Mouse (Mus musculus): ENCODE results near the gene Akap7. TPM values are rescaled to one million over a fixed set of nuclear protein-coding genes. Genes with fewer than 3 reads are reported as not detected.
"Not testable (repeated sequence)": the region's sequence is repeated elsewhere in the genome, so short reads cannot be mapped to it uniquely, and the experiment has no call there.

Gene Akap7
- polyA plus RNA-seq, 1 experiment from 2014 or later = 18.5 TPM

- H3K9me3 ChIP-seq (replicated peaks) = no peaks in the 10 kb centered on the region
- H3K36me3 ChIP-seq = no peaks in the 10 kb centered on the region
- H3K4me1 ChIP-seq = peaks cover 16% of the 10 kb centered on the region
- H3K4me3 ChIP-seq = no peak overlapping the region
- no peak overlapping the region for H3K27ac ChIP-seq
- DNase-seq (ENCODE audit: low spot score) = no peak
- 78% methylated on average over 9 of the region's 9 CpGs for WGBS
- H3K27me3 ChIP-seq (ENCODE audit: low read depth, poor library complexity, severe bottlenecking) = peaks cover 20% of the 10 kb centered on the region; the same call in 1 of the 2 replicates
Observed at GRCm38 (mm10) chr10:25198048-25198447, 109.6 kb downstream of the Akap7 start.

- no peak overlapping the region for H3K4me3 ChIP-seq
- no peaks in the 10 kb centered on the region for H3K36me3 ChIP-seq
- H3K27me3 ChIP-seq (ENCODE audit: low read depth, poor library complexity, severe bottlenecking) = no peaks in the 10 kb centered on the region
- H3K4me1 ChIP-seq = no peaks in the 10 kb centered on the region
- no peaks in the 10 kb centered on the region for H3K9me3 ChIP-seq (replicated peaks)
- DNase-seq (ENCODE audit: low spot score) = no peak
- 84% methylated on average over 5 of the region's 5 CpGs for WGBS
- no peak overlapping the region for H3K27ac ChIP-seq
Observed at GRCm38 (mm10) chr10:25192180-25193073, 115.2 kb downstream of the Akap7 start.

- Histone ChIP-seq H3K27ac (no peak overlapping the region), H3K9me3 (replicated peaks) (no peaks in the 10 kb centered on the region), H3K4me3 (no peak overlapping the region), H3K36me3 (no peaks in the 10 kb centered on the region), H3K27me3 (ENCODE audit: low read depth, poor library complexity, severe bottlenecking) (no peaks in the 10 kb centered on the region), H3K4me1 (no peaks in the 10 kb centered on the region)
- 96% methylated on average over 4 of the region's 4 CpGs for WGBS
- no peak for DNase-seq (ENCODE audit: low spot score)
Observed at GRCm38 (mm10) chr10:25191166-25191565, 116.5 kb downstream of the Akap7 start.

- H3K4me3 ChIP-seq; H3K27ac ChIP-seq; H3K36me3 ChIP-seq; H3K9me3 ChIP-seq (replicated peaks); DNase-seq (ENCODE audit: low spot score); H3K27me3 ChIP-seq (ENCODE audit: low read depth, poor library complexity, severe bottlenecking); H3K4me1 ChIP-seq: not testable (repeated sequence)
- WGBS = 63% methylated on average over 9 of the region's 9 CpGs
Observed at GRCm38 (mm10) chr10:25186240-25186639, 121.4 kb downstream of the Akap7 start.

- 97% methylated on average over 4 of the region's 4 CpGs for WGBS
- no peaks in the 10 kb centered on the region for H3K4me1 ChIP-seq
Observed at GRCm38 (mm10) chr10:25185691-25186090, 122.0 kb downstream of the Akap7 start.

GRCm38 (mm10) chr10:25184819-25185603 lies 122.7 kb downstream of the Akap7 start:
- DNase-seq (ENCODE audit: low spot score) = no peak
- no peak overlapping the region for H3K4me3 ChIP-seq
- H3K36me3 ChIP-seq = no peaks in the 10 kb centered on the region
- H3K27ac ChIP-seq = no peak overlapping the region
- H3K9me3 ChIP-seq (replicated peaks) = no peaks in the 10 kb centered on the region
- no peaks in the 10 kb centered on the region for H3K4me1 ChIP-seq
- 86% methylated on average over 10 of the region's 10 CpGs for WGBS
- H3K27me3 ChIP-seq (ENCODE audit: low read depth, poor library complexity, severe bottlenecking) = no peaks in the 10 kb centered on the region

More at GRCm38 (mm10) chr10:25185691-25186090, 122.0 kb downstream of the Akap7 start:
- DNase-seq (ENCODE audit: low spot score) = no peak
- H3K36me3 ChIP-seq = no peaks in the 10 kb centered on the region
- no peaks in the 10 kb centered on the region for H3K9me3 ChIP-seq (replicated peaks)
- H3K27me3 ChIP-seq (ENCODE audit: low read depth, poor library complexity, severe bottlenecking) = no peaks in the 10 kb centered on the region
- H3K27ac ChIP-seq = no peak overlapping the region
- H3K4me3 ChIP-seq = no peak overlapping the region

- no peaks in the 10 kb centered on the region for H3K4me1 ChIP-seq
- no peak overlapping the region for H3K27ac ChIP-seq
- H3K9me3 ChIP-seq (replicated peaks) = no peaks in the 10 kb centered on the region
- DNase-seq (ENCODE audit: low spot score) = no peak
- H3K36me3 ChIP-seq = no peaks in the 10 kb centered on the region
- no peak overlapping the region for H3K4me3 ChIP-seq
- WGBS = 95% methylated on average over 6 of the region's 6 CpGs
- H3K27me3 ChIP-seq (ENCODE audit: low read depth, poor library complexity, severe bottlenecking) = no peaks in the 10 kb centered on the region
Observed at GRCm38 (mm10) chr10:25183271-25183670, 124.4 kb downstream of the Akap7 start.

- no peak overlapping the region for H3K4me3 ChIP-seq
- 88% methylated on average over 4 of the region's 4 CpGs for WGBS
- no peaks in the 10 kb centered on the region for H3K4me1 ChIP-seq
- H3K9me3 ChIP-seq (replicated peaks) = no peaks in the 10 kb centered on the region
- no peak overlapping the region for H3K27ac ChIP-seq
- H3K27me3 ChIP-seq (ENCODE audit: low read depth, poor library complexity, severe bottlenecking) = no peaks in the 10 kb centered on the region
- no peak for DNase-seq (ENCODE audit: low spot score)
- no peaks in the 10 kb centered on the region for H3K36me3 ChIP-seq
Observed at GRCm38 (mm10) chr10:25179030-25179429, 128.6 kb downstream of the Akap7 start.

GRCm38 (mm10) chr10:25177270-25177669 lies 130.4 kb downstream of the Akap7 start:
- Histone ChIP-seq H3K4me3 (no peak overlapping the region), H3K27ac (no peak overlapping the region), H3K9me3 (replicated peaks) (no peaks in the 10 kb centered on the region), H3K36me3 (no peaks in the 10 kb centered on the region), H3K4me1 (no peaks in the 10 kb centered on the region), H3K27me3 (ENCODE audit: low read depth, poor library complexity, severe bottlenecking) (no peaks in the 10 kb centered on the region)
- 90% methylated on average over 5 of the region's 5 CpGs for WGBS
- DNase-seq (ENCODE audit: low spot score) = no peak

- WGBS = 80% methylated on average over 2 of the region's 2 CpGs
Observed at GRCm38 (mm10) chr10:25174872-25175271, 132.8 kb downstream of the Akap7 start.

GRCm38 (mm10) chr10:25167365-25168194 lies 140.1 kb downstream of the Akap7 start:
- Histone ChIP-seq H3K4me3 (no peak overlapping the region), H3K27me3 (ENCODE audit: low read depth, poor library complexity, severe bottlenecking) (no peaks in the 10 kb centered on the region), H3K9me3 (replicated peaks) (no peaks in the 10 kb centered on the region), H3K4me1 (peaks cover 5% of the 10 kb centered on the region; the same call in 1 of the 2 replicates), H3K36me3 (no peaks in the 10 kb centered on the region), H3K27ac (no peak overlapping the region)
- WGBS = 72% methylated on average over 6 of the region's 6 CpGs
- DNase-seq (ENCODE audit: low spot score) = no peak

More at GRCm38 (mm10) chr10:25174872-25175271, 132.8 kb downstream of the Akap7 start:
- Histone ChIP-seq H3K9me3 (replicated peaks) (no peaks in the 10 kb centered on the region), H3K4me1 (no peaks in the 10 kb centered on the region), H3K27ac (no peak overlapping the region), H3K36me3 (no peaks in the 10 kb centered on the region), H3K4me3 (no peak overlapping the region), H3K27me3 (ENCODE audit: low read depth, poor library complexity, severe bottlenecking) (no peaks in the 10 kb centered on the region)
- DNase-seq (ENCODE audit: low spot score) = no peak

- not testable (repeated sequence) for H3K27ac ChIP-seq; H3K4me3 ChIP-seq; DNase-seq (ENCODE audit: low spot score); H3K27me3 ChIP-seq (ENCODE audit: low read depth, poor library complexity, severe bottlenecking); H3K4me1 ChIP-seq; H3K36me3 ChIP-seq; H3K9me3 ChIP-seq (replicated peaks)
- WGBS = 23% methylated on average over 3 of the region's 3 CpGs
Observed at GRCm38 (mm10) chr10:25163510-25163909, 144.2 kb downstream of the Akap7 start.

All from limb, embryonic 10.5 days (tissue).